Mouse (Mus musculus) frontal cortex, adult 2 months (tissue): ENCODE measurements at regions not wholly inside any gene's neighbourhood (a gene's known extent, or its start where the extent isn't known, plus 50 kb on each side); places are given as distances from the start of the nearest gene placed in this dataset.

Source experiments
- DNase-seq, 2 experiments: peaks; one replicate each; pipeline ENCODE4 v3.0.0; 2022; ENCODE audit warnings: low spot score in 1 of 2; ENCODE audit errors: extremely low spot score in 1 of 2

- no peak for DNase-seq
Measured at GRCm38 (mm10) chr9:69814432-69814831, 53.7 kb upstream of the Foxb1 start.

GRCm38 (mm10) chr9:69823179-69823966 is 62.6 kb upstream of the Foxb1 start:
- peak; percentile 1 to 8 for DNase-seq

DNA sequence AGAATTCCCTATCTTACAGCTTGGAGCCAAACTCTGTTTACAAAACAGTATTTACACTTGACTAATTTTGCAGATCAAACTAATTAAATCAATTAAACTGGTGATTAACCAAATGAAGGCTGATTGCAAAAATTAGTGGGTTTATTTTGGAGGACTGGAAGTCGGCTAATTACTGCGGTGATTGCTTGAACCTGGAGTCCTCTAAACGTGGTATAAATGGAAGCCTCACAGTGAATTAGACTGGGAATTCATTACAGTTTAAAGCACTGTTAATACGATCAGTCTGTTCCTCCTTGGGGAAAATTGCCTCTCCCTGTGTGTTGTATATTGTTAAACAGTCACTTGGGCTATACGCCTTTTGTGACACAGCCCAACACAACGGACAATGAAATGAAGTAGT is 67.7 kb upstream of the Foxb1 start:
- DNase-seq = no peak

GRCm38 (mm10) chr9:69835396-69835795 is 74.7 kb upstream of the Foxb1 start:
- DNase-seq = no peak

- no peak for DNase-seq
Measured at GRCm38 (mm10) chr9:69839198-69839597, 78.5 kb upstream of the Foxb1 start.

DNA sequence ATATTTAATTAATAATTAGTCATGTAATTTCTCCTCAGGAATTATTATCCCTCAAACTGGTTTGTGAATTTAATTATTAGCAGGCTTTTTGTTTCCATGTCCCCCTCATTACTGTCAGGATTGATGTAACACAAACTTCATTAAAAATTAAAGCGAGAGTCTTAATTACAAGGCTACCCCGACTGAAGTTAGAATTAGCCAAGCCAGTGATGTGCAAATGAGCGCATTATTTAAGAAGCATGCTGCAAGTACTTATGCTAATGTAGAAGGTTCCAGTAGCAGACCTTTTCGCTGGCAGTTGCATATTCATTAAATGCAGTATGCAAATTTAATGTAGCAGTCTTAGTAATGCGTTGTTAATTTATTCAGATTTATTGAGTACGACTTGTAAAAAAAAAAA is 84.0 kb upstream of the Foxb1 start:
- no peak for DNase-seq

- DNase-seq = no peak
Measured at GRCm38 (mm10) chr9:69845210-69845609, 84.5 kb upstream of the Foxb1 start.

- no peak for DNase-seq
Measured at GRCm38 (mm10) chr9:69856621-69857020, 95.9 kb upstream of the Foxb1 start.

- no peak for DNase-seq
Measured at GRCm38 (mm10) chr9:69858619-69859018, 97.9 kb upstream of the Foxb1 start.

- peak in 1 of 2 experiments; percentile 17 for DNase-seq
Measured at GRCm38 (mm10) chr9:69870182-69870581, 109.4 kb upstream of the Foxb1 start.

GRCm38 (mm10) chr9:69886351-69886750 is 102.9 kb upstream of the Bnip2 start:
- no peak for DNase-seq

DNA sequence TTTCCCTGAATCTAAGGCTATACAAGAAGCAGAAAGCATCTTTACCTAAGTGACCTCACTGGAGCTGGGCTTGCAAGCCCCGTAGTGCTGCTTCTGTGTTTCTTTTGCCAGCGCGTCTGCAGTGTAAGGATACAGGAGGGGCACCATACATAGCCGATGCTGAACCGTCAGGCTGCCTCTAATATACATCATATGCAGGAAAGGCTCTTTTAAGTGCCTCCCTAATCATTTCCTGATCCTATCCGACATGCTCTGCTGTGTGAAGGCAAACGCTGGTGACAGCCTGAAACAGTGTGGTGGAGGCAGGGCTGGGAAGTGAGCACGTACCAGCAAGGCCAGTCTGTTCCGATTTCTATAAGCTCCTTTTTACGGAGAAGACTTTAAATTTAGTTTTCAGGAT is 91.2 kb upstream of the Bnip2 start:
- DNase-seq = no peak

GRCm38 (mm10) chr9:69899371-69899770 is 89.9 kb upstream of the Bnip2 start:
- DNase-seq = peak in 1 of 2 experiments; percentile 28

GRCm38 (mm10) chr9:69900871-69901270 is 88.4 kb upstream of the Bnip2 start:
- DNase-seq = no peak

GRCm38 (mm10) chr9:69907123-69907945 is 81.9 kb upstream of the Bnip2 start:
- DNase-seq = peak in 1 of 2 experiments; percentile 6

- DNase-seq = no peak
Measured at GRCm38 (mm10) chr9:69910621-69911020, 78.6 kb upstream of the Bnip2 start.

- no peak for DNase-seq
Measured at GRCm38 (mm10) chr9:69928126-69928525, 61.1 kb upstream of the Bnip2 start.

- no peak for DNase-seq
Measured at GRCm38 (mm10) chr9:69937863-69938262, 51.4 kb upstream of the Bnip2 start.
